Mouse (Mus musculus) liver, postnatal 0 days (tissue): ENCODE measurements at regions not wholly inside any gene's neighbourhood (a gene's known extent, or its start where the extent isn't known, plus 50 kb on each side); places are given as distances from the start of the nearest gene placed in this dataset.

Experiments
- CTCF ChIP-seq: sonication (generic); IDR thresholded peaks from 2 replicates; pipeline ENCODE4 v1.5.1; 2016; ENCODE audit warnings: antibody characterized with exemption, low read depth
- EP300 ChIP-seq: IDR thresholded peaks from 2 replicates; pipeline ENCODE4 v1.6.1; 2016; ENCODE audit warnings: antibody characterized with exemption, low read depth, mild to moderate bottlenecking

DNA sequence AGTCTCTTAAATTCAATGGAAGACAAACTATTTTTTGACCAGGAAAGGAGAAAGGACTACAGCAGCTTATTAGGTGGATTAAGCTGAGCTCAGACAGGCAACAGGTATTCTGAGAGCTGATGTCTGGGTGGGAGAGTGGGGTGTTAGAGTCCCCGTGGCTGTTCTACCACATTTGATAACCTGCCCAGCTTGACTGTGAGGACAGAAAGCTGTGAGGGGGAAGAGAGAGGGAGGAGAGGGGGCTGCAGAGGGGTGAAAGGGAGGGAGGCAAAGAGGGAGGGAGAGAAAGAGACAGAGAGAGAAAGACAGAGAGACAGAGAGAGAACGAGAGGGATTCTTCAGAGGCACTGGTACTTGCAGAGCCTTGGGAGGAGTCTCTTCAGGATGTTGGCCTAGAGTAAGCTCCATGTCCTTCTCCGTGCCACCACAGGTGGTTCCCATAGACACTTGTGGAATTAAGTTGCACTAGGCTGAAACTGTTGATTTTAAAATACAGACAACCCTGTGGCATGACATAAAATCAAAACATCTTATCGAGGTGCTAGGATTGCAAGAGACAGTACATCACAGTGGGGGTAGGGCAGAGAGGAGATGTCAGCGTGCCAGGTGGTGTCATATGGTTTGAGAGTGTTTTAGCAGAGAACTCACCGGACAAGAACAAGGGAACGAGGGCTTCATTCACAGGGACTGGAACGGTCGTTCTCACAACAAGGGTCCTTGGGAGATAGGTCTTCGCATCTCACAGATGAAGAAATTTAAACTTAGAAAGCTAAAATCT lies 243.3 kb downstream of the Ccdc91 start:
- no peak for TF ChIP-seq EP300
- no peak for TF ChIP-seq CTCF
